ENCODE assay signal across 20 mouse cellular contexts in genomic region chr9:120518946-120519345, GRCm38 (mm10). TPM values are rescaled to one million over a fixed set of nuclear protein-coding genes. Genes with fewer than 3 reads are reported as not detected.
DNase-seq lines count a peak whose midpoint lies in the region; ATAC-seq and TF ChIP-seq lines count a peak whose summit lies in the region.
"Had no signal": no experiment of that assay in that cellular context is flagged by ENCODE, and none has a peak within 500 bp of the region (broad histone marks: within the 10 kb centered on the region; RNA-seq: fewer than 3 reads in every experiment).

No protein-coding gene starts in this region.

- WGBS in midbrain, embryonic 11.5 days, result 80% methylated on average over 3 of the region's 3 CpGs
- 74% methylated on average over 3 of the region's 3 CpGs for WGBS in midbrain, embryonic 16.5 days

- no peak overlapping the region for H3K9ac ChIP-seq in midbrain, embryonic 11.5 days (ENCODE audit: low read length)
- no peak overlapping the region for H3K9ac ChIP-seq in midbrain, embryonic 16.5 days (ENCODE audit: low read depth, low read length)

- H3K36me3 ChIP-seq in midbrain, embryonic 11.5 days (ENCODE audit: control insufficient read depth, insufficient read depth, low read length), result no peaks in the 10 kb centered on the region
- no peaks in the 10 kb centered on the region for H3K36me3 ChIP-seq in midbrain, embryonic 16.5 days (ENCODE audit: control insufficient read depth, insufficient read depth, low read length)
- no peaks in the 10 kb centered on the region for H3K36me3 ChIP-seq in myocyte (ENCODE audit: control insufficient read depth, insufficient read depth)
- H3K36me3 ChIP-seq: G1E had no signal

- H3ac ChIP-seq in myocyte (ENCODE audit: control insufficient read depth, insufficient read length), result no peak overlapping the region

- no peak for TF ChIP-seq POLR2A in myocyte (IDR thresholded peaks at IDR 0.05; ENCODE audit: insufficient read length, low read depth)

- H3K9me3 ChIP-seq in midbrain, embryonic 11.5 days (ENCODE audit: control insufficient read depth, low read length), result no peaks in the 10 kb centered on the region
- H3K9me3 ChIP-seq in midbrain, embryonic 16.5 days (replicated peaks; ENCODE audit: control insufficient read depth, low read length, poor library complexity, severe bottlenecking), result no peaks in the 10 kb centered on the region
- H3K9me3 ChIP-seq: G1E had no signal

- H3K4me2 ChIP-seq in midbrain, embryonic 11.5 days, result no peak overlapping the region
- H3K4me2 ChIP-seq in midbrain, embryonic 16.5 days (ENCODE audit: low read length), result no peak overlapping the region
- H3K4me2 ChIP-seq in myocyte (ENCODE audit: low read depth), result peak overlapping the region; percentile 49

- ATAC-seq in midbrain, embryonic 11.5 days (ENCODE audit: low FRiP score), result no peak
- no peak for ATAC-seq in midbrain, embryonic 16.5 days
- ATAC-seq: activated CD4-positive, CD25-positive, alpha-beta regulatory T cell, adult 4 months; CD4-positive, CD25-positive, alpha-beta regulatory T cell, adult 4 months; Patski had no signal

- DNase-seq in midbrain, embryonic 11.5 days (ENCODE audit: low spot score, missing footprints), result peak; percentile 49
- DNase-seq in R1 (ENCODE audit: low read depth, low spot score), result peak; percentile 79
- DNase-seq in ZHBTc4 (ENCODE audit: low read depth, low spot score), result peak; percentile 69
- no peak for DNase-seq in thymus, postnatal 14 days
- no peak for DNase-seq in layer of hippocampus, postnatal 36 days
- no peak for DNase-seq in right cerebral cortex, adult 2 months (ENCODE audit: low spot score in 2 of 2)
- DNase-seq: adrenal gland, adult 8-10 months; adrenal gland, postnatal 10 days; adrenal gland, postnatal 14 days; B cell, adult 2 months; cerebellum, adult 11 months; cerebellum, adult 11-12 months; cerebellum, adult 2 months had no signal

- H3K27me3 ChIP-seq in midbrain, embryonic 11.5 days (ENCODE audit: control insufficient read depth, insufficient read depth, low read length), result no peaks in the 10 kb centered on the region
- H3K27me3 ChIP-seq in midbrain, embryonic 16.5 days (ENCODE audit: control insufficient read depth, insufficient read depth, low read depth, low read length), result no peaks in the 10 kb centered on the region
- no peaks in the 10 kb centered on the region for H3K27me3 ChIP-seq in myocyte (ENCODE audit: control insufficient read depth, insufficient read depth, insufficient read length)
- H3K27me3 ChIP-seq: Patski had no signal

- H3K4me3 ChIP-seq in midbrain, embryonic 11.5 days (ENCODE audit: low read depth, low read length), result no peak overlapping the region
- H3K4me3 ChIP-seq in midbrain, embryonic 16.5 days (ENCODE audit: low read depth, low read length), result no peak overlapping the region
- H3K4me3 ChIP-seq in myocyte, result no peak overlapping the region

- H3K27ac ChIP-seq in midbrain, embryonic 11.5 days (ENCODE audit: low read depth, low read length), result no peak overlapping the region
- no peak overlapping the region for H3K27ac ChIP-seq in midbrain, embryonic 16.5 days (ENCODE audit: low read length)

- no peaks in the 10 kb centered on the region for H3K4me1 ChIP-seq in midbrain, embryonic 11.5 days (ENCODE audit: control insufficient read depth, insufficient read depth, low read length)
- no peaks in the 10 kb centered on the region for H3K4me1 ChIP-seq in midbrain, embryonic 16.5 days (ENCODE audit: control insufficient read depth, insufficient read depth, low read length)

- no peaks in the 10 kb centered on the region for H3K79me2 ChIP-seq in myocyte (ENCODE audit: control insufficient read depth, insufficient read depth)

TF ChIP-seq in myocyte, 11 proteins besides CTCF, POLR2A, EP300 and RAD21:
- TF ChIP-seq REST (IDR thresholded peaks at IDR 0.05; ENCODE audit: insufficient read depth, insufficient read length), result no peak
- no peak for TF ChIP-seq SRF (IDR thresholded peaks at IDR 0.05; ENCODE audit: control insufficient read depth, insufficient read length, low read depth)
- peak in 1 of 3 experiments; percentile 11 for TF ChIP-seq MYOD1 (IDR thresholded peaks at IDR 0.05; ENCODE audit: control insufficient read depth in 1 of 3, insufficient read length in 2 of 3, low read depth in 2 of 3)
- TF ChIP-seq MYOG (IDR thresholded peaks at IDR 0.05; ENCODE audit: control insufficient read depth in 1 of 3, insufficient read depth in 1 of 3, insufficient read length in 2 of 3, low read depth in 2 of 3), result peak in 2 of 3 experiments; percentile 32 to 52

RNA-seq across cellular contexts. Expression of gene Entpd3, which starts 20.7 kb away (rescaled TPM):
- polyA plus RNA-seq in midbrain, embryonic 11.5 days (2014; fragmentation: Nextera tagmentation; extraction: Ambion mirVana), result 0.21 and 0.25 TPM in 2 replicates
- polyA plus RNA-seq in midbrain, embryonic 16.5 days (2015; fragmentation: Nextera tagmentation; extraction: Ambion mirVana), result 4.4 and 5.5 TPM in 2 replicates
- polyA plus RNA-seq in myocyte (2012; fragmentation: generic; extraction: Trizol), result 1.1 TPM
- total RNA-seq in layer of hippocampus, postnatal 36 days (2021), result 1 to 10 TPM; 7.0 to 7.4 TPM
- total RNA-seq: MEL had no signal
- polyA plus RNA-seq: CD4-positive, CD25-positive, alpha-beta regulatory T cell, adult 4 months; G1E; Patski had no signal

RNA-seq across cellular contexts. Expression of gene Eif1b, which starts 26.9 kb away (rescaled TPM):
- polyA plus RNA-seq in midbrain, embryonic 11.5 days (2014; fragmentation: Nextera tagmentation; extraction: Ambion mirVana), result 291 and 296 TPM in 2 replicates
- polyA plus RNA-seq in midbrain, embryonic 16.5 days (2015; fragmentation: Nextera tagmentation; extraction: Ambion mirVana), result 329 and 342 TPM in 2 replicates
- 55.0 TPM for polyA plus RNA-seq in myocyte (2012; fragmentation: generic; extraction: Trizol)
- total RNA-seq in layer of hippocampus, postnatal 36 days (2021), result 100 to 1,000 TPM; 194 to 201 TPM

RNA-seq across cellular contexts. Expression of gene Rpl14, which starts 52.3 kb away (rescaled TPM):
- polyA plus RNA-seq in midbrain, embryonic 11.5 days (2014; fragmentation: Nextera tagmentation; extraction: Ambion mirVana), result 871 and 903 TPM in 2 replicates
- 391 and 407 TPM in 2 replicates for polyA plus RNA-seq in midbrain, embryonic 16.5 days (2015; fragmentation: Nextera tagmentation; extraction: Ambion mirVana)
- 1,509 TPM for polyA plus RNA-seq in myocyte (2012; fragmentation: generic; extraction: Trizol)
- 100 to 1,000 TPM; 302 to 311 TPM for total RNA-seq in layer of hippocampus, postnatal 36 days (2021)

Comparison
In these comparisons a context has a peak if more than half of its experiments do, and no peak if none do; other contexts are left out.
1. DNase-seq: peak in midbrain, embryonic 11.5 days (single experiment), R1 (single experiment) and ZHBTc4 (single experiment); none in thymus, postnatal 14 days (single experiment), layer of hippocampus, postnatal 36 days (0 of 2) and right cerebral cortex, adult 2 months (0 of 2).